Mouse (Mus musculus): ENCODE measurements around the gene Nfia. TPM values are rescaled to one million over a fixed set of nuclear protein-coding genes. Genes with fewer than 3 reads are reported as not detected.
A peak's percentile ranks its signal among the peaks of the same experiment; 100 is the strongest.

Gene Nfia
- polyA plus RNA-seq, 1 experiment: 41.2 TPM

DNA sequence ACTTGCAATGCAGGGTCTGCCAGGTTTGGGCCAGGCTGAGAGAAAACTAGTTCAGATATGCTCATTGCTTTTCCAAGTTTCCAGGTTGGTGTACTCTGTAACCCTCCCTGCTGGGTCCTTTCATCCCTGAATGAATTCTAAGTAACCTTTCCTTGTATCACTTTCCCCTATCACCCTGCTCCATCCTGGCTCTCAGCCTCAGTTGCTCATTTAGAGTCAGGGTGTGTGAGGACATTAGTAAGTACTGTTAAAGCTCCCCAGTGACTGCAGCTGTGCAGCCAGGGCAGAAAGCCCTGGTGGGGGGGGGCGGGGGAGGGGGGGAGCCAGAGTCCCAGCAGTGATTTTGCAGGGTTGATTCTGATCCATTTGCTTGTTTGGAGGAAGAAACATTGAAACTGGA lies 56.0 kb downstream of the Nfia start:
- DNase-seq: no peak
- peaks cover 5% of the 10 kb centered on the region; the same call in 1 of the 2 replicates for H3K4me1 ChIP-seq (ENCODE audit: control insufficient read depth, insufficient read depth, low read length)
- no peak for TF ChIP-seq CTCF (IDR thresholded peaks at IDR 0.05; ENCODE audit: borderline replicate concordance, insufficient read depth, low read depth, low read length)
- no peak for TF ChIP-seq POLR2A (IDR thresholded peaks at IDR 0.05; ENCODE audit: borderline replicate concordance, insufficient read depth, low read length)
- H3K27ac ChIP-seq (ENCODE audit: insufficient read depth, low read length): no peak overlapping the region
- 19% methylated on average over 1 of the region's 1 CpGs for WGBS
- H3K4me3 ChIP-seq (replicated peaks; ENCODE audit: insufficient read depth, low read depth, low read length): no peak overlapping the region
- no peaks in the 10 kb centered on the region for H3K27me3 ChIP-seq (ENCODE audit: control insufficient read depth, insufficient read depth, low read length)

DNA sequence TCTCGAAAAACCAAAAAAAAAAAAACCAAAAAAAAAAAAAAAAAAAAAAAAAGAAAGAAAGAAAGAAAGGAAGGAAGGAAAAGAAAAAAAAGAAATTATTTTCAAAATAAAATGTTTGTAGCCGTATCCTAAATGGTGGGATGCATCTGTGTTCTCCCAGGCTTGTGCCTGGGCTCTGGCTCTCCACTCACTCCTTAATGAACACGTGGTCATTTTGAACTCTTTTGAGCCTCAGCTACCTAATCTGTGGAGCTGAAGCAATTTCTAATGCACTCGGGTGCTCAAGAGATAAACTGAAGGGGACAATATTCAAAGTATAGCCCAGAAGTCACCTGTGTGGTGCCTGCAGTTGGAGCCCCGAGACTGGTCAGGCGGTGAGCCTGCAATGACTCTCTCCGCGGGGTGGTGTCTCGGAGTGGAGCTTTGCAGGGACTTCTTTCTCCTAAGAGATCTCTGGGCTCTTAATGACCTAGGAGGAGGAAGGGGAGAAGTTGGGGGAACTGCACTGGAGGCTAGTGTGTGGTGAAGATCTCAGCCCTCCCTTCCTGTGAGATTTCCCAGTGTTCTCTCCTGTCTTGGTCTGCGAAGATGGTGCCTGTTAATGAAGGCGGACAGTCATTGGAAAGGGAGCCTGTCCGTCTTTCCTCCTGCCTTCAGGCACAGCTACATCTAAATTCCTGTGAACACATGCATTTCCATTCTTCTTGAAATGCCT lies 57.0 kb downstream of the Nfia start:
- 84% methylated on average over 12 of the region's 12 CpGs for WGBS
- no peak overlapping the region for H3K27ac ChIP-seq (ENCODE audit: insufficient read depth, low read length)
- no peak overlapping the region for H3K4me3 ChIP-seq (replicated peaks; ENCODE audit: insufficient read depth, low read depth, low read length)

DNA sequence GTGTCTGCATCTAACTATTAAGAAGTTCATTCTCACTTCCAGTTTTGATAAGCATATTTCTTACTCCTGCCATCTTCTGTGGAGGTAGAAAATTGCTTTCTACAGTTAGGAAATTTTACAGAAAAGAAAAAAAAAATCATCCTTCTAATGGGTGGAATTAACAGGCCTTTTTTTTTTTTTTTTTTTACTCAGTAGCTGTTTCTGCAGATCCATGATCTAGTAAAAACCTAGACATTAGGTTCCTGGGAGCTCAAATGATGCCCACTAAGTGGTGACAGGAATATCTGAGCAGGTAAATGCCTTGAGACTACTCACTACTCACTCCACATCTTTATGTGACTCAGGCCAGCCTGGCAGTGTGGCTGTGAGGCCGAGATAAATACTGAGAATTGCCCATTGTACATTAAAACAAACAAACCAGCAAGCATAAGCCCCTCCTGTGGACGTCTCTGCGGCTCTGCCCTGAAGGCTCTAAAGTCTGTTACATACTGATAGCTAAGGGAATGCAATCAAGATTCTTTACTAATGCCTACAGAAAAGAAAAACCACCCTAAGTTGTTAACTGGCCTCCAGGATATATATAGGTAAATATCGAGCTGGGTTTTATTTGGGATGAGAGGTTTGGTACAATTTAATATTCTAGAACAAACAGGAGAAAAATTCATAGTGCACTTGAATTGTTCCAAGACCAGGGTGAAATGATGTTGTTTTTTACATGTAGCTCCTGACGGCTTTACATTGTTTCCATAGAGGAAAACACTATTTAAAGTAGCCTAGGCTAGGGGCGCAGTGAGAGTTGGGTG lies 57.7 kb downstream of the Nfia start:
- WGBS: 83% methylated on average over 6 of the region's 6 CpGs
- H3K27ac ChIP-seq (ENCODE audit: insufficient read depth, low read length): no peak overlapping the region
- H3K4me1 ChIP-seq (ENCODE audit: control insufficient read depth, insufficient read depth, low read length): peaks cover 12% of the 10 kb centered on the region; the same call in 1 of the 2 replicates
- no peak for DNase-seq
- H3K27me3 ChIP-seq (ENCODE audit: control insufficient read depth, insufficient read depth, low read length): no peaks in the 10 kb centered on the region
- no peak for TF ChIP-seq CTCF (IDR thresholded peaks at IDR 0.05; ENCODE audit: borderline replicate concordance, insufficient read depth, low read depth, low read length)
- no peak for TF ChIP-seq POLR2A (IDR thresholded peaks at IDR 0.05; ENCODE audit: borderline replicate concordance, insufficient read depth, low read length)
- H3K4me3 ChIP-seq (replicated peaks; ENCODE audit: insufficient read depth, low read depth, low read length): no peak overlapping the region

More for the DNA sequence above, 57.0 kb downstream of the Nfia start:
- no peak for DNase-seq
- TF ChIP-seq POLR2A (IDR thresholded peaks at IDR 0.05; ENCODE audit: borderline replicate concordance, insufficient read depth, low read length) (no peak), CTCF (IDR thresholded peaks at IDR 0.05; ENCODE audit: borderline replicate concordance, insufficient read depth, low read depth, low read length) (no peak)
- H3K27me3 ChIP-seq (ENCODE audit: control insufficient read depth, insufficient read depth, low read length): no peaks in the 10 kb centered on the region
- H3K4me1 ChIP-seq (ENCODE audit: control insufficient read depth, insufficient read depth, low read length): peaks cover 8% of the 10 kb centered on the region; the same call in 1 of the 2 replicates

DNA sequence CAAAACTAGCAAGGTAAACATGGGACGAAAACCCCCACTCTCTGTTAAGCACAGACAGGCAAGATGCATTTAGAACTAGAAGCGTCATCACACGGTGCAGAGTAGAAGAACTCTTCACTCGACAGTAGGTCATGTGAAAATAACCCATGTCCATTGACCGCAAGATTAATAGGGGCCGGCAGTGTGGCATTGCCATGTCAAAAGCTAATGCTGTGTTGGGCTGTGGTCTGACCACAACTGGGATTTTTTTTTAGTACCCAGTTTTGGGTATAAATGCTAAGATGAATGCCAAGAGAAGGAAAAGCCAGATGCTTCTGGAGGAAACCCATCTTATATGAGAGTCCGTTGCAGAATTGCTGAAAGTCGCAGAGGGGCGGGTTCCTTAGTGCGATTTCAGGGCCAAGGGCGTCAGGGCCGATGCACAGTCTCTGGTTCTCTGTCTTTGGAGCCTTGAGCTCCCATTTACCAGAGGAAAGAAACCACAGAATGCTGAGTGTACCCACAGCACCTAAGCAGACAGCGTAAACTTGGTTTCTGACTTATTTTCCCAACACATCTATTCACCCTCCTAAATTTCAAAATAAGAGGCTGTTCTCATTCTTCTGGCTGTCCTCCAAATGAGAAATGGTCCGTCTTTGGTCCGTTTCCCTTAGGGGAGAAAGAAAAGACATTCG lies 58.5 kb downstream of the Nfia start:
- peaks cover 12% of the 10 kb centered on the region; the same call in 1 of the 2 replicates for H3K4me1 ChIP-seq (ENCODE audit: control insufficient read depth, insufficient read depth, low read length)
- no peak overlapping the region for H3K4me3 ChIP-seq (replicated peaks; ENCODE audit: insufficient read depth, low read depth, low read length)
- no peak for DNase-seq
- WGBS: 76% methylated on average over 16 of the region's 16 CpGs
- no peak overlapping the region for H3K27ac ChIP-seq (ENCODE audit: insufficient read depth, low read length)
- no peak for TF ChIP-seq CTCF (IDR thresholded peaks at IDR 0.05; ENCODE audit: borderline replicate concordance, insufficient read depth, low read depth, low read length)
- H3K27me3 ChIP-seq (ENCODE audit: control insufficient read depth, insufficient read depth, low read length): no peaks in the 10 kb centered on the region

DNA sequence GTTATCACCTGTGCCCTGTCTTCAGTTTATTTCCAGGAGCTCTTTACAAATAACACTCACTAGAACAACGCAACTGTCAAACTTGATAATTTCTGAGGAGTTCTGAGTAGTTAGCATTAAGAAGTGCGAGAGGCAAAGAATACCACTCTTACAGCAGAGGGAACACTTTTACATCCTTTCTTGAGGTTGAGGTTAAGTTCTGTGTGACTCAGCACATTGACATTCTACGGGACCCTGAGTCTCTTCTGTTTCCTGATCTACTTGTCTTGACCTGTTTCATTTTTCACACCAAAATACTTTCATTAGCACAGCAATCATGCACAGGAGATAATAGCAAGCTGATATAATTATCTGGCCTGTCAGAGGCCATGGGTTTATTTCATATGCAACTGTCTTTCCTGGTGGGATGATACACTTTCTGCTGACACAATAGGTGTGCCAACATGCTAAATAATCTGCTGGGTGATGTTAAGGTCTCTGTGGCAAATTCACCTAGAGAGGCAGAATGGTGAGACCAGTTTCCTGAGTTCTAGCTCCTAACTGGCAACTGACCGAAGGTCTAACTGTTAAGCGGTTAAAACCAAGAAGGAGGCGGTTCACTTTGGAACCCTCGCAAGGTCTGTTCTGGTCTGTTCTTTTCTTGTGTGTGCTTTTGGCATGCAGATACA lies 59.2 kb downstream of the Nfia start:
- Histone ChIP-seq H3K4me3 (replicated peaks; ENCODE audit: insufficient read depth, low read depth, low read length) (no peak overlapping the region), H3K27ac (ENCODE audit: insufficient read depth, low read length) (no peak overlapping the region), H3K27me3 (ENCODE audit: control insufficient read depth, insufficient read depth, low read length) (no peaks in the 10 kb centered on the region), H3K4me1 (ENCODE audit: control insufficient read depth, insufficient read depth, low read length) (peaks cover 14% of the 10 kb centered on the region)
- no peak for TF ChIP-seq CTCF (IDR thresholded peaks at IDR 0.05; ENCODE audit: borderline replicate concordance, insufficient read depth, low read depth, low read length)
- TF ChIP-seq POLR2A (IDR thresholded peaks at IDR 0.05; ENCODE audit: borderline replicate concordance, insufficient read depth, low read length): no peak
- no peak for DNase-seq
- 74% methylated on average over 7 of the region's 7 CpGs for WGBS

DNA sequence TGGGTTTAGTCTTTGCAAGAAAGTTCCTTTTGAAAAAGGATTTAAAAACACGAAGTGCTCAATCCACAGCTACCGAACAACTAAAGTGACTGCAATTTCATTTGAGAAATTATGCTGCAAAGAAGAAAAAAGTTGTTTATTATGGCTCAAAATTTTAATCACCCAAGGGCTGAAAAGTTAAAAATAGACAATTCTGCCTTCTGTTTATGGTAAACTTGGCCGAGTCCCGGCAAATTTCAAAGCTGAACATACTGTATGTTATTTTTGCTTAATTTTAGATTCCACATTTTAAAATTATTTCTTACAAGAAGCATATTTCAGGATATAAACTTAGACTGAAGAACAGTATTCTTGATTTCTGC lies 59.7 kb downstream of the Nfia start:
- Histone ChIP-seq H3K27ac (ENCODE audit: insufficient read depth, low read length) (no peak overlapping the region), H3K4me1 (ENCODE audit: control insufficient read depth, insufficient read depth, low read length) (peaks cover 17% of the 10 kb centered on the region), H3K4me3 (replicated peaks; ENCODE audit: insufficient read depth, low read depth, low read length) (no peak overlapping the region), H3K27me3 (ENCODE audit: control insufficient read depth, insufficient read depth, low read length) (no peaks in the 10 kb centered on the region)
- DNase-seq: no peak
- WGBS: 54% methylated on average over 4 of the region's 4 CpGs
- TF ChIP-seq CTCF (IDR thresholded peaks at IDR 0.05; ENCODE audit: borderline replicate concordance, insufficient read depth, low read depth, low read length) (no peak), POLR2A (IDR thresholded peaks at IDR 0.05; ENCODE audit: borderline replicate concordance, insufficient read depth, low read length) (no peak)

DNA sequence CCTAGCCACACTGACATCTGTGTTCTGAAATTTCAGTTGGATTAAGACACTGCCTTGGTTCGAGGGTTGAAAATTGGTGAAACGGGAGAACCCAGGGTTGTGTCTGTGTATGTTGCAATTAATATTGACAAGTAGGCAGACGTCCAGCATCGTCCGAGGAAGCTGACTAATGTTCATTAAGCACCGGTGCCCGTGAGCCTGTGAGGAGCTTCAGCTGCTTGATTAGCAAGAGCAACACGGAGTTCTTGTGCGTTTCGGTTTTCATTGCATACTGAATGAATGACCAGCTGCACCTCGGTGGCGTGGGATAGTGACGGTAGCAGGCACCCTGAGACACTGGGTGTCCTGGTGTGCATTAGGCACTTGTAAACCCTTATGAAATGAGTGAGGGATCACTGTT lies 64.3 kb downstream of the Nfia start:
- peak overlapping the region; percentile 33 for H3K4me3 ChIP-seq (replicated peaks; ENCODE audit: insufficient read depth, low read depth, low read length)
- peak; percentile 35 to 40 for DNase-seq
- TF ChIP-seq POLR2A (IDR thresholded peaks at IDR 0.05; ENCODE audit: borderline replicate concordance, insufficient read depth, low read length) (no peak), CTCF (IDR thresholded peaks at IDR 0.05; ENCODE audit: borderline replicate concordance, insufficient read depth, low read depth, low read length) (no peak)
- H3K4me1 ChIP-seq (ENCODE audit: control insufficient read depth, insufficient read depth, low read length): peaks cover 22% of the 10 kb centered on the region
- 14% methylated on average over 13 of the region's 13 CpGs for WGBS
- no peaks in the 10 kb centered on the region for H3K27me3 ChIP-seq (ENCODE audit: control insufficient read depth, insufficient read depth, low read length)
- no peak overlapping the region for H3K27ac ChIP-seq (ENCODE audit: insufficient read depth, low read length)
